ENCODE assay signal across 11 mouse cellular contexts in the genomic region with DNA sequence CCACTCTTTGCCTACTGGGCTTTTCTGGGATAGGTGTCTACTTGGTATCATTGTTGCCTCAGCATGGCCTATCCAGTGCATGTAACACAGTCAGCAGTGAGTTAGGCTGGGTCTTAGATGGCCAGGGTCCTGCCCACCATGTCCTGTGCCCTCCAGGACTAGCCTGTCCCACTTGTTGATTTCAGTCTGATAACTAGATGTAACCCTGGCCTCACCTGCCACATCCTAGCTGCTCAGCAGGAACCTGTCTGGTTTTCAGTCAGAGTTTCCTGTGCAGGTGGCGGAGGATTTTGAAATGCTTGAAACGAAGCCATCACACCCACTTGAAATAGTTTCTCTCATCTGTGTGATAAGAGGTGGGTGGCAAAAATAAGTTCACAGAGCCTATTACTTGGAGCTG.
DNase-seq lines count a peak whose midpoint lies in the region; ATAC-seq lines count a peak whose summit lies in the region.
"Had no signal": no experiment of that assay in that cellular context is flagged by ENCODE, and none has a peak within 500 bp of the region (broad histone marks: within the 10 kb centered on the region; RNA-seq: fewer than 3 reads in every experiment).

No protein-coding gene starts in this region.

- H3K27ac ChIP-seq in kidney, embryonic 16.5 days (ENCODE audit: low read length) = peak overlapping the region; percentile 80
- H3K27ac ChIP-seq in midbrain, embryonic 13.5 days = no peak overlapping the region
- H3K27ac ChIP-seq: embryonic facial prominence, embryonic 12.5 days; liver, embryonic 15.5 days had no signal

- H3K4me2 ChIP-seq in kidney, embryonic 16.5 days (replicated peaks; ENCODE audit: low read depth, low read length) = no peak overlapping the region
- no peak overlapping the region for H3K4me2 ChIP-seq in midbrain, embryonic 13.5 days (replicated peaks)
- H3K4me2 ChIP-seq: embryonic facial prominence, embryonic 12.5 days; liver, embryonic 15.5 days had no signal

- no peak for ATAC-seq in kidney, embryonic 16.5 days (ENCODE audit: low FRiP score, low TSS enrichment)
- ATAC-seq in midbrain, embryonic 13.5 days = no peak

- H3K9me3 ChIP-seq in kidney, embryonic 16.5 days (ENCODE audit: low read length) = no peaks in the 10 kb centered on the region
- no peaks in the 10 kb centered on the region for H3K9me3 ChIP-seq in midbrain, embryonic 13.5 days
- H3K9me3 ChIP-seq: embryonic facial prominence, embryonic 12.5 days; liver, embryonic 15.5 days had no signal

- no peak overlapping the region for H3K9ac ChIP-seq in kidney, embryonic 16.5 days (replicated peaks; ENCODE audit: low read length)
- H3K9ac ChIP-seq in midbrain, embryonic 13.5 days (replicated peaks) = no peak overlapping the region
- H3K9ac ChIP-seq: embryonic facial prominence, embryonic 12.5 days; liver, embryonic 15.5 days had no signal

- H3K27me3 ChIP-seq in kidney, embryonic 16.5 days (ENCODE audit: insufficient read depth, low read length) = no peaks in the 10 kb centered on the region
- no peaks in the 10 kb centered on the region for H3K27me3 ChIP-seq in midbrain, embryonic 13.5 days
- H3K27me3 ChIP-seq: embryonic facial prominence, embryonic 12.5 days; liver, embryonic 15.5 days had no signal

- DNase-seq in kidney, postnatal 36 days = no peak
- DNase-seq in brain, adult 2 months (ENCODE audit: low read depth, low spot score) = peak; percentile 63
- DNase-seq in lung, postnatal 14 days = peak; percentile 41
- peak; percentile 56 to 63 for DNase-seq in thymus, postnatal 36 days
- DNase-seq in urinary bladder, adult 18-20 months (ENCODE audit: low spot score in 2 of 2) = no peak
- no peak for DNase-seq in layer of hippocampus, postnatal 10 days (ENCODE audit: low spot score in 2 of 2)
- DNase-seq: cerebellum, adult 11 months had no signal

- no peak overlapping the region for H3K4me3 ChIP-seq in kidney, embryonic 16.5 days (ENCODE audit: low read length)
- H3K4me3 ChIP-seq in midbrain, embryonic 13.5 days (replicated peaks) = no peak overlapping the region
- H3K4me3 ChIP-seq: embryonic facial prominence, embryonic 12.5 days; liver, embryonic 15.5 days had no signal

- 81% methylated on average over 2 of the region's 2 CpGs for WGBS in kidney, embryonic 16.5 days
- WGBS in midbrain, embryonic 13.5 days = 92% methylated on average over 2 of the region's 2 CpGs

- H3K4me1 ChIP-seq in kidney, embryonic 16.5 days (ENCODE audit: insufficient read depth, low read length) = peaks cover 15% of the 10 kb centered on the region
- H3K4me1 ChIP-seq in midbrain, embryonic 13.5 days (replicated peaks) = 0 out of 2 replicates have a peak, but pooled peaks cover 4% of the 10 kb centered on the region
- H3K4me1 ChIP-seq: liver, embryonic 15.5 days had no signal

- H3K36me3 ChIP-seq in kidney, embryonic 16.5 days (ENCODE audit: insufficient read depth, low read length) = no peaks in the 10 kb centered on the region
- H3K36me3 ChIP-seq in midbrain, embryonic 13.5 days = no peaks in the 10 kb centered on the region
- H3K36me3 ChIP-seq: embryonic facial prominence, embryonic 12.5 days; liver, embryonic 15.5 days had no signal

Comparison
In these comparisons a context has a peak if more than half of its experiments do, and no peak if none do; other contexts are left out.
1. DNase-seq: peak in brain, adult 2 months (single experiment), lung, postnatal 14 days (single experiment) and thymus, postnatal 36 days (2 of 2); none in kidney, postnatal 36 days (0 of 2), urinary bladder, adult 18-20 months (0 of 2) and layer of hippocampus, postnatal 10 days (0 of 2).